Mouse (Mus musculus): ENCODE data around the gene Igfbp5. TPM values are rescaled to one million over a fixed set of nuclear protein-coding genes. Genes with fewer than 3 reads are reported as not detected.
A peak's percentile ranks its signal among the peaks of the same experiment; 100 is the strongest.

Gene Igfbp5
- polyA plus RNA-seq, 1 experiment from 2014 or later = 126 TPM

- Histone ChIP-seq H3K4me3 (ENCODE audit: low read depth, low read length) (no peak overlapping the region), H3K4me2 (replicated peaks; ENCODE audit: low read depth, low read length) (peak overlapping the region; percentile 27), H3K9me3 (ENCODE audit: control insufficient read depth, low read depth, low read length) (no peaks in the 10 kb centered on the region), H3K36me3 (ENCODE audit: control insufficient read depth, insufficient read depth, low read length) (no peaks in the 10 kb centered on the region), H3K4me1 (ENCODE audit: control insufficient read depth, insufficient read depth, low read length) (peaks cover 21% of the 10 kb centered on the region), H3K9ac (replicated peaks; ENCODE audit: low read depth, low read length) (no peak overlapping the region; the same call in 1 of the 2 replicates), H3K27ac (ENCODE audit: low read length) (peak overlapping the region; percentile 53; the same call in 1 of the 2 replicates), H3K27me3 (ENCODE audit: control insufficient read depth, insufficient read depth, low read length) (no peaks in the 10 kb centered on the region)
- ATAC-seq (ENCODE audit: insufficient number of reproducible peaks, insufficient read depth, low FRiP score, low read depth) = no peak
- WGBS = 33% methylated on average over 25 of the region's 25 CpGs
Observed at GRCm38 (mm10) chr1:72878473-72879318, 4.0 kb upstream of the Igfbp5 start.

- H3K4me3 ChIP-seq (ENCODE audit: low read depth, low read length) = no peak overlapping the region
- peaks cover 21% of the 10 kb centered on the region for H3K4me1 ChIP-seq (ENCODE audit: control insufficient read depth, insufficient read depth, low read length)
- peak overlapping the region; percentile 27 for H3K4me2 ChIP-seq (replicated peaks; ENCODE audit: low read depth, low read length)
- no peak overlapping the region for H3K9ac ChIP-seq (replicated peaks; ENCODE audit: low read depth, low read length)
- ATAC-seq (ENCODE audit: insufficient number of reproducible peaks, insufficient read depth, low FRiP score, low read depth) = no peak
- whole genome bisulfite sequencing = 9% methylated on average over 3 of the region's 3 CpGs
- H3K36me3 ChIP-seq (ENCODE audit: control insufficient read depth, insufficient read depth, low read length) = no peaks in the 10 kb centered on the region
- no peak overlapping the region; the same call in 1 of the 2 replicates for H3K27ac ChIP-seq (ENCODE audit: low read length)
- H3K9me3 ChIP-seq (ENCODE audit: control insufficient read depth, low read depth, low read length) = no peaks in the 10 kb centered on the region
- no peaks in the 10 kb centered on the region for H3K27me3 ChIP-seq (ENCODE audit: control insufficient read depth, insufficient read depth, low read length)
Observed at GRCm38 (mm10) chr1:72877892-72878291, 3.2 kb upstream of the Igfbp5 start.

DNA sequence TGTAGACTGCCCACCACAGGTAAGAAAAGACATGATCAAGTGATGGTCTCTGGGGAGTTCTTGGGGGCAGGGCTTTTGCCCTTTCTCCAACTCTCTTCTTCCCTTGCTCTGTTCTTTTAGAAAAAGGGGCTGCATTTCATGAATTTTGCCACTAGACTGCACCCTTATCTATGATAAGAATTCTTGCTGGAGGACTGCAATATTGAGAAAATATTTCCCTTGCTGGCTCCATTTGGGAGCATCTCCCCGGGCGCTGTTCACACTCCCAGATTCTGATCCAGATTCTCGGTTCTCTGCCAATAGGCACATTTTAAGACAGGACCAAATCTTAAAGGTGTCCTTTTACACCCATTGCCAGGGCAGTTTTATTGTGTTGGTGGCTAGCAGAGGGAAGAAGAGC lies 1.4 kb upstream of the Igfbp5 start:
- no peak for ATAC-seq (ENCODE audit: insufficient number of reproducible peaks, insufficient read depth, low FRiP score, low read depth)
- 0 out of 2 replicates have a peak overlapping the region, but pooled peaks have one; percentile 12 for H3K27ac ChIP-seq (ENCODE audit: low read length)
- no peaks in the 10 kb centered on the region for H3K36me3 ChIP-seq (ENCODE audit: control insufficient read depth, insufficient read depth, low read length)
- H3K4me2 ChIP-seq (replicated peaks; ENCODE audit: low read depth, low read length) = 0 out of 2 replicates have a peak overlapping the region, but pooled peaks have one; percentile 83
- H3K9me3 ChIP-seq (ENCODE audit: control insufficient read depth, low read depth, low read length) = no peaks in the 10 kb centered on the region
- 21% methylated on average over 3 of the region's 3 CpGs for WGBS
- H3K9ac ChIP-seq (replicated peaks; ENCODE audit: low read depth, low read length) = no peak overlapping the region
- H3K4me1 ChIP-seq (ENCODE audit: control insufficient read depth, insufficient read depth, low read length) = peaks cover 21% of the 10 kb centered on the region
- H3K27me3 ChIP-seq (ENCODE audit: control insufficient read depth, insufficient read depth, low read length) = no peaks in the 10 kb centered on the region
- no peak overlapping the region for H3K4me3 ChIP-seq (ENCODE audit: low read depth, low read length)

- Histone ChIP-seq H3K27ac (ENCODE audit: low read length) (no peak overlapping the region), H3K4me2 (replicated peaks; ENCODE audit: low read depth, low read length) (peak overlapping the region; percentile 83)
- WGBS = 8% methylated on average over 3 of the region's 3 CpGs
Observed at GRCm38 (mm10) chr1:72875708-72876107, 1.0 kb upstream of the Igfbp5 start.

DNA sequence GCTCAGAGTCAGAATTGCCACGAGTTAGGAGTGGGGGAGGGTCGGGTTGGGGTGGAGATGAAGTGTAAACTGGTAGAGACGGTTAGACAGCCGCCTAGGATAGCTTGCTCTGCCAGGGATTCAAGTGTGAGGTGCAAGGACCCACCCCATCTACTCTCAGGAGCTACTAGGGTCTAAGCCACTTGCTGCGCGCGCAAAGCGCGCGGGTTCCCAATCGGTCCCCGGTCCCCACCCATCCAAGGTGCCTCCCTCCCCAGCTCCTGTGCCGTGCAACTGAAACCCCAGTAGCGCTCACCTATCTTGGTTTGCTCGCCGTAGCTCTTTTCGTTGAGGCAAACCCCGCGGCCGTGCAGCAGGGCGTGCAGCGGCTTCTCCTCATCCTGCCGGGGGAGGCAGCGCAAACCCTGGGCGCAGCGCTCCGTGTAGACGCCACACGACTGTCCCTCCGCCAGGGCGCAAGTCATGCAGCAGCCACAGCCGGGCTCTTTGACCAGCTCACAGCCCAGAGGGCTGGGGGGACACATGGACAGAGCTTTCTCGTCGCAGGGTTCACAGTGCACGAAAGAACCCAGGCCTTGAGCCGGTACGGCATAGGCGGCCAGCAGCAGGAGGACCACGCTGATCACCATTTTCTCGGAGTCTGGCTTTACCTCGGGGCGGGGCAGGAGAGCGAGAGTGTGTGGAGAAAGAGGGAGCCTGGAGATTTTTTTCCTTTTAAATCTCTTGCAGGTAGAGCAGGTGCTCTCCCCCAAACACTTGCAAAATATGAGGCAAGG lies 985 bp downstream of the Igfbp5 start:
- Histone ChIP-seq H3K9ac (replicated peaks; ENCODE audit: low read depth, low read length) (peak overlapping the region; percentile 86), H3K4me2 (replicated peaks; ENCODE audit: low read depth, low read length) (peak overlapping the region; percentile 83), H3K36me3 (ENCODE audit: control insufficient read depth, insufficient read depth, low read length) (no peaks in the 10 kb centered on the region; the same call in 1 of the 2 replicates), H3K9me3 (ENCODE audit: control insufficient read depth, low read depth, low read length) (no peaks in the 10 kb centered on the region), H3K27ac (ENCODE audit: low read length) (peak overlapping the region; percentile 98), H3K27me3 (ENCODE audit: control insufficient read depth, insufficient read depth, low read length) (no peaks in the 10 kb centered on the region), H3K4me3 (ENCODE audit: low read depth, low read length) (peak overlapping the region; percentile 69), H3K4me1 (ENCODE audit: control insufficient read depth, insufficient read depth, low read length) (peaks cover 28% of the 10 kb centered on the region)
- peak; percentile 7; the same call in 1 of the 2 replicates for ATAC-seq (ENCODE audit: insufficient number of reproducible peaks, insufficient read depth, low FRiP score, low read depth)
- WGBS = under 1% methylated on average over 43 of the region's 43 CpGs

More at GRCm38 (mm10) chr1:72875708-72876107, 1.0 kb upstream of the Igfbp5 start:
- peaks cover 21% of the 10 kb centered on the region for H3K4me1 ChIP-seq (ENCODE audit: control insufficient read depth, insufficient read depth, low read length)
- H3K9me3 ChIP-seq (ENCODE audit: control insufficient read depth, low read depth, low read length) = no peaks in the 10 kb centered on the region
- H3K36me3 ChIP-seq (ENCODE audit: control insufficient read depth, insufficient read depth, low read length) = no peaks in the 10 kb centered on the region
- ATAC-seq (ENCODE audit: insufficient number of reproducible peaks, insufficient read depth, low FRiP score, low read depth) = no peak
- no peak overlapping the region for H3K4me3 ChIP-seq (ENCODE audit: low read depth, low read length)
- H3K27me3 ChIP-seq (ENCODE audit: control insufficient read depth, insufficient read depth, low read length) = no peaks in the 10 kb centered on the region
- H3K9ac ChIP-seq (replicated peaks; ENCODE audit: low read depth, low read length) = no peak overlapping the region

GRCm38 (mm10) chr1:72873078-72873477 lies 1.6 kb downstream of the Igfbp5 start:
- Histone ChIP-seq H3K4me1 (ENCODE audit: control insufficient read depth, insufficient read depth, low read length) (peaks cover 22% of the 10 kb centered on the region), H3K9ac (replicated peaks; ENCODE audit: low read depth, low read length) (peak overlapping the region; percentile 86)
- no peak for ATAC-seq (ENCODE audit: insufficient number of reproducible peaks, insufficient read depth, low FRiP score, low read depth)

GRCm38 (mm10) chr1:72872521-72872920 lies 2.2 kb downstream of the Igfbp5 start:
- ATAC-seq (ENCODE audit: insufficient number of reproducible peaks, insufficient read depth, low FRiP score, low read depth) = peak; percentile 69
- WGBS = 2% methylated on average over 8 of the region's 8 CpGs

More at GRCm38 (mm10) chr1:72873078-72873477, 1.6 kb downstream of the Igfbp5 start:
- H3K9me3 ChIP-seq (ENCODE audit: control insufficient read depth, low read depth, low read length) = no peaks in the 10 kb centered on the region
- peak overlapping the region; percentile 83 for H3K4me2 ChIP-seq (replicated peaks; ENCODE audit: low read depth, low read length)
- WGBS = under 1% methylated on average over 16 of the region's 16 CpGs
- no peaks in the 10 kb centered on the region; the same call in 1 of the 2 replicates for H3K36me3 ChIP-seq (ENCODE audit: control insufficient read depth, insufficient read depth, low read length)
- H3K4me3 ChIP-seq (ENCODE audit: low read depth, low read length) = peak overlapping the region; percentile 69
- no peaks in the 10 kb centered on the region for H3K27me3 ChIP-seq (ENCODE audit: control insufficient read depth, insufficient read depth, low read length)
- H3K27ac ChIP-seq (ENCODE audit: low read length) = peak overlapping the region; percentile 98

More at GRCm38 (mm10) chr1:72872521-72872920, 2.2 kb downstream of the Igfbp5 start:
- Histone ChIP-seq H3K4me2 (replicated peaks; ENCODE audit: low read depth, low read length) (peak overlapping the region; percentile 83), H3K36me3 (ENCODE audit: control insufficient read depth, insufficient read depth, low read length) (no peaks in the 10 kb centered on the region; the same call in 1 of the 2 replicates), H3K27me3 (ENCODE audit: control insufficient read depth, insufficient read depth, low read length) (no peaks in the 10 kb centered on the region), H3K9ac (replicated peaks; ENCODE audit: low read depth, low read length) (peak overlapping the region; percentile 86; the same call in 1 of the 2 replicates), H3K9me3 (ENCODE audit: control insufficient read depth, low read depth, low read length) (no peaks in the 10 kb centered on the region), H3K27ac (ENCODE audit: low read length) (peak overlapping the region; percentile 98; the same call in 1 of the 2 replicates), H3K4me1 (ENCODE audit: control insufficient read depth, insufficient read depth, low read length) (peaks cover 22% of the 10 kb centered on the region), H3K4me3 (ENCODE audit: low read depth, low read length) (peak overlapping the region; percentile 69)

Data from stomach, embryonic 14.5 days (tissue).